Mouse (Mus musculus) central nervous system, embryonic 18 days (tissue): Measurements from ENCODE around the gene Stfa3. TPM values are rescaled to one million over a fixed set of nuclear protein-coding genes. Genes with fewer than 3 reads are reported as not detected.

Experiments
- polyA plus RNA-seq: library from polyadenylated mRNA; depleted of rRNA; stranded (reverse); fragments of >200 nt; gene quantifications from 2 replicates; pipeline ENCODE4 v1.2.3, GENCODE M21; 2012; rRNA removed

Gene Stfa3
- 0.49 and 1.1 TPM in 2 replicates for polyA plus RNA-seq

DNA sequence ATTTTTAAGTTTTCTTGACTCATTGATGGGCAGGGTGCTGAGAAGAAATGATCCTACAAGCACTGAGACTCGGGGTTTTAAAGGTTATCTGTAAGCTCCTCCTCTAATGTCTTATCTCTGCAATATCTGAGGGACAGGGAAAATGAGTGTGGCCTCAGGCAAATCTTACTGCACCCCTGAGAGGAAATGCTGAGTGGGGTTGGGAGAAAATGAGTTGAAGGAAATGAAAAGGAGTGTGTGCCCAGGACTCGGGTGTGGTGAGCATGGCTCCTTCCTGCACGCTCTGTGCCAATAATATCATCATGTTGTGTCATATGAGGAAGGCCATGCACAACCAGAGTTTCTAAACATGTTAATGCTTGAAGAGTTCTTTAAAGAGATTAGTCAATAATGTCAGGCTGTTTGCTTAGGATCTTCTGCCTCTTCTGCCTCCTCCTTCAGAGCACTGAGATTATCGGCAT lies at the start of gene Stfa3:
TSS of gene Stfa3 (minus strand) at position 51 of the 461 bp plus-strand sequence.

DNA sequence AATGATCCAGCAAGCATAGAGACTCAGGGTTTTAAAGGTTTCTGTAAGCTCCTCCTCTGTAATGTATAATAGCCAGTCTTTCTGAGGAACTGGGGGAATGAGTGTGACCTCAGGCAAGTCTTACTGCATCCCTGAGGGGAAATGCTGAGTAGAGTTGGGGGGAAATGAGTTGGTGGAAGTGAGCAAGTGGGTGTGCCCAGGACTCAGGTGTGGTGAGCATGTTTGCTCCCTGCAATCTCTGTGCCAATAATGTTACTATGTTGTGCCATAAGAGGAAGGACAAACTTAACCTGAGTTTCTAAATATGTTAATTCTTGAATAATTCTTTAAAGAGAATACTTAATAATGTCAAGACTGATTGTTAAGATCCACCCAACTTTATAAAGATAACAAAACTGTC lies 46.8 kb downstream of the Stfa3 start, which contains the start of gene Stfa2:
TSS of gene Stfa2 (minus strand) at position 101 of the 400 bp plus-strand sequence.

Other genes with a start within 250 kb of the Stfa3 start
- gene Gm5416, start 245.0 kb downstream of the Stfa3 start, polyA plus RNA-seq: not detected in 2 replicates
- gene 2010005H15Rik, start 233.9 kb downstream of the Stfa3 start, polyA plus RNA-seq: 0.70 TPM in 1 of 2 replicates, not detected in the other
- gene Stfa1, start 178.4 kb downstream of the Stfa3 start, polyA plus RNA-seq: 0.30 and 1.8 TPM in 2 replicates
- gene BC117090, start 121.1 kb downstream of the Stfa3 start, polyA plus RNA-seq: not detected in 2 replicates
- gene BC100530, start 87.6 kb downstream of the Stfa3 start, polyA plus RNA-seq: 0.51 and 1.9 TPM in 2 replicates
- 0.88 TPM in 1 of 2 replicates, not detected in the other for gene Stfa2, start 46.9 kb downstream of the Stfa3 start, polyA plus RNA-seq
- 0.27 and 0.33 TPM in 2 replicates for gene Casr, start 106.7 kb upstream of the Stfa3 start, polyA plus RNA-seq
- gene Cd86, start 210.7 kb upstream of the Stfa3 start, polyA plus RNA-seq: 0.94 and 1.2 TPM in 2 replicates
- 0.41 and 0.45 TPM in 2 replicates for gene Ildr1, start 238.6 kb upstream of the Stfa3 start, polyA plus RNA-seq